In genomic region chr9:114561671-114561971, GRCm38 (mm10) we compare ENCODE assay signal across 10 mouse cellular contexts. TPM values are rescaled to one million over a fixed set of nuclear protein-coding genes. Genes with fewer than 3 reads are reported as not detected.
DNase-seq lines count a peak whose midpoint lies in the region; ATAC-seq and TF ChIP-seq lines count a peak whose summit lies in the region.
"Had no signal": no experiment of that assay in that cellular context is flagged by ENCODE, and none has a peak within 500 bp of the region (broad histone marks: within the 10 kb centered on the region; RNA-seq: fewer than 3 reads in every experiment).

No protein-coding gene starts in this region.

- H3K27me3 ChIP-seq in heart, embryonic 11.5 days (ENCODE audit: control insufficient read depth, insufficient read depth, low read length), result peaks cover 17% of the 10 kb centered on the region; the same call in 1 of the 2 replicates
- no peaks in the 10 kb centered on the region for H3K27me3 ChIP-seq in hindbrain, embryonic 10.5 days (ENCODE audit: insufficient read depth, poor library complexity, severe bottlenecking)
- H3K27me3 ChIP-seq in liver, embryonic 15.5 days, result peaks cover 91% of the 10 kb centered on the region

- H3K36me3 ChIP-seq in heart, embryonic 11.5 days (ENCODE audit: control insufficient read depth, insufficient read depth, low read length), result no peaks in the 10 kb centered on the region
- H3K36me3 ChIP-seq in ES-E14 (ENCODE audit: control insufficient read depth, insufficient read depth, low read length, poor library complexity, severe bottlenecking), result peaks cover 29% of the 10 kb centered on the region
- 0 out of 2 replicates have a peak, but pooled peaks cover 3% of the 10 kb centered on the region for H3K36me3 ChIP-seq in hindbrain, embryonic 10.5 days
- no peaks in the 10 kb centered on the region for H3K36me3 ChIP-seq in liver, embryonic 15.5 days (replicated peaks)

- DNase-seq in heart, postnatal 4 days, result no peak
- no peak for DNase-seq in ES-E14 (ENCODE audit: low read depth, low spot score)
- DNase-seq in hindbrain, embryonic 10.5 days (ENCODE audit: low spot score), result peak; percentile 58
- DNase-seq in cerebellum, postnatal 4 days (ENCODE audit: low spot score in 2 of 2), result no peak
- no peak for DNase-seq in frontal cortex, postnatal 25 days (ENCODE audit: low spot score in 2 of 2)
- DNase-seq: B cell, adult 2 months had no signal

- in situ Hi-C loops in ES-E14 (cut with MboI; ENCODE audit: low sequenced_read_pairs in 2 of 2, unreplicated experiment in 2 of 2), result no loop called here

- peak overlapping the region; percentile 50 for H3K9ac ChIP-seq in heart, embryonic 11.5 days (ENCODE audit: low read depth, low read length)
- peak overlapping the region; percentile 99 for H3K9ac ChIP-seq in ES-E14 (ENCODE audit: insufficient read depth, low read depth, low read length, poor library complexity, severe bottlenecking)
- no peak overlapping the region for H3K9ac ChIP-seq in liver, embryonic 15.5 days

- WGBS in heart, embryonic 11.5 days (ENCODE audit: insufficient replicate concordance), result 1% methylated on average over 12 of the region's 12 CpGs
- 0% methylated on average over 12 of the region's 12 CpGs for WGBS in hindbrain, embryonic 10.5 days
- WGBS in liver, embryonic 15.5 days (ENCODE audit: insufficient replicate concordance), result 3% methylated on average over 12 of the region's 12 CpGs

- H3K4me1 ChIP-seq in heart, embryonic 11.5 days (ENCODE audit: control insufficient read depth, insufficient read depth, low read length), result peaks cover 11% of the 10 kb centered on the region
- H3K4me1 ChIP-seq in ES-E14 (ENCODE audit: control insufficient read depth in 2 of 2, insufficient read depth in 2 of 2, low read length in 2 of 2, poor library complexity in 1 of 2), result peaks cover 5% of the 10 kb centered on the region in 2 experiments
- peaks cover 62% of the 10 kb centered on the region for H3K4me1 ChIP-seq in hindbrain, embryonic 10.5 days (replicated peaks)
- H3K4me1 ChIP-seq in liver, embryonic 15.5 days (replicated peaks), result peaks cover 4% of the 10 kb centered on the region; the same call in 1 of the 2 replicates

- no peak for ATAC-seq in heart, embryonic 11.5 days (replicated peaks; ENCODE audit: insufficient number of reproducible peaks, low FRiP score, low TSS enrichment)
- no peak for ATAC-seq in liver, embryonic 15.5 days (ENCODE audit: insufficient read depth)
- no peak for ATAC-seq in megakaryocyte, adult 5-6 weeks (ENCODE audit: poor library complexity, severe bottlenecking)

- peak overlapping the region; percentile 67 for H3K4me3 ChIP-seq in heart, embryonic 11.5 days (ENCODE audit: low read depth, low read length)
- peak overlapping the region; percentile 91 to 99 for H3K4me3 ChIP-seq in ES-E14 (ENCODE audit: insufficient read depth in 1 of 2, low read depth in 1 of 2, low read length in 2 of 2, poor library complexity in 1 of 2, severe bottlenecking in 1 of 2)
- peak overlapping the region; percentile 95 for H3K4me3 ChIP-seq in hindbrain, embryonic 10.5 days
- H3K4me3 ChIP-seq in liver, embryonic 15.5 days (replicated peaks), result peak overlapping the region; percentile 55

- no peaks in the 10 kb centered on the region for H3K9me3 ChIP-seq in heart, embryonic 11.5 days (replicated peaks; ENCODE audit: control insufficient read depth, low read length)
- H3K9me3 ChIP-seq in ES-E14 (ENCODE audit: control insufficient read depth, insufficient read depth, low read depth, low read length), result no peaks in the 10 kb centered on the region
- H3K9me3 ChIP-seq in hindbrain, embryonic 10.5 days, result no peaks in the 10 kb centered on the region
- H3K9me3 ChIP-seq in liver, embryonic 15.5 days (replicated peaks), result no peaks in the 10 kb centered on the region

- H3K27ac ChIP-seq in heart, embryonic 11.5 days (ENCODE audit: low read depth, low read length), result no peak overlapping the region
- peak overlapping the region; percentile 100; the same call in 1 of the 2 replicates for H3K27ac ChIP-seq in ES-E14 (ENCODE audit: insufficient read depth, low read depth, low read length, poor library complexity, severe bottlenecking)
- peak overlapping the region; percentile 100 for H3K27ac ChIP-seq in hindbrain, embryonic 10.5 days
- H3K27ac ChIP-seq in liver, embryonic 15.5 days (replicated peaks), result no peak overlapping the region

- H3K4me2 ChIP-seq in heart, embryonic 11.5 days, result peak overlapping the region; percentile 84
- peak overlapping the region; percentile 59 for H3K4me2 ChIP-seq in liver, embryonic 15.5 days

TF ChIP-seq in ES-E14, 5 proteins besides CTCF, POLR2A, EP300 and RAD21:
- TF ChIP-seq MAFK (IDR thresholded peaks at IDR 0.05; ENCODE audit: insufficient read depth, low read depth, low read length), result no peak
- TF ChIP-seq ZNF384 (IDR thresholded peaks at IDR 0.05; ENCODE audit: low read depth, low read length), result no peak
- no peak for TF ChIP-seq ZC3H11A (IDR thresholded peaks at IDR 0.05; ENCODE audit: borderline replicate concordance, low read depth, low read length)
- no peak for TF ChIP-seq CHD2 (IDR thresholded peaks at IDR 0.05; ENCODE audit: low read depth, low read length)
- no peak for TF ChIP-seq HCFC1 (IDR thresholded peaks at IDR 0.05; ENCODE audit: borderline replicate concordance, insufficient read depth, low read length)

RNA-seq across cellular contexts. Expression of gene Trim71, which starts 2.5 kb away (rescaled TPM):
- polyA plus RNA-seq in heart, embryonic 11.5 days (2014; fragmentation: Nextera tagmentation; extraction: Ambion mirVana), result 1.00 and 1.1 TPM in 2 replicates
- not detected for total RNA-seq in heart, postnatal 4 days (2021)
- 132 and 141 TPM in 2 replicates for total RNA-seq in ES-E14 (2012; rRNA removed)
- 3.8 and 8.3 TPM in 2 replicates for polyA plus RNA-seq in hindbrain, embryonic 10.5 days (2016; fragmentation: Nextera tagmentation; extraction: Ambion mirVana)
- 0.86 TPM in 2 replicates for polyA plus RNA-seq in liver, embryonic 15.5 days (2015; fragmentation: Nextera tagmentation; extraction: Ambion mirVana)
- not detected in 2 replicates for total RNA-seq in megakaryocyte, adult 5-6 weeks (2015)
- not detected in 2 replicates for total RNA-seq in megakaryocyte, adult 5-6 weeks (2017)
- polyA plus RNA-seq: large intestine, adult 2 months had no signal

RNA-seq across cellular contexts. Expression of gene C130032M10Rik, which starts 46.1 kb away (rescaled TPM):
- 0.54 and 0.90 TPM in 2 replicates for polyA plus RNA-seq in heart, embryonic 11.5 days (2014; fragmentation: Nextera tagmentation; extraction: Ambion mirVana)
- not detected for total RNA-seq in heart, postnatal 4 days (2021)
- total RNA-seq in ES-E14 (2012; rRNA removed), result 1.8 and 2.7 TPM in 2 replicates
- 0.38 and 1.9 TPM in 2 replicates for polyA plus RNA-seq in hindbrain, embryonic 10.5 days (2016; fragmentation: Nextera tagmentation; extraction: Ambion mirVana)
- polyA plus RNA-seq in liver, embryonic 15.5 days (2015; fragmentation: Nextera tagmentation; extraction: Ambion mirVana), result not detected in 2 replicates
- total RNA-seq in megakaryocyte, adult 5-6 weeks (2015), result not detected in 2 replicates
- total RNA-seq in megakaryocyte, adult 5-6 weeks (2017), result not detected in 2 replicates
- polyA plus RNA-seq: large intestine, adult 2 months had no signal

RNA-seq across cellular contexts. Expression of gene Ccr4, which starts 56.9 kb away (rescaled TPM):
- polyA plus RNA-seq in heart, embryonic 11.5 days (2014; fragmentation: Nextera tagmentation; extraction: Ambion mirVana), result not detected in 2 replicates
- total RNA-seq in heart, postnatal 4 days (2021), result not detected
- total RNA-seq in ES-E14 (2012; rRNA removed), result 1.4 and 1.8 TPM in 2 replicates
- 0.07 TPM in 1 of 2 replicates, not detected in the other for polyA plus RNA-seq in hindbrain, embryonic 10.5 days (2016; fragmentation: Nextera tagmentation; extraction: Ambion mirVana)
- not detected in 2 replicates for polyA plus RNA-seq in liver, embryonic 15.5 days (2015; fragmentation: Nextera tagmentation; extraction: Ambion mirVana)
- 0.18 TPM in 1 of 2 replicates, not detected in the other for total RNA-seq in megakaryocyte, adult 5-6 weeks (2015)
- 0.07 TPM in 1 of 2 replicates, not detected in the other for total RNA-seq in megakaryocyte, adult 5-6 weeks (2017)

Comparison
In these comparisons a context has a peak if more than half of its experiments do, and no peak if none do; other contexts are left out.
1. H3K27ac ChIP-seq: peak in ES-E14 (single experiment) and hindbrain, embryonic 10.5 days (single experiment); none in heart, embryonic 11.5 days (single experiment) and liver, embryonic 15.5 days (single experiment).
2. RNA of gene Trim71, which starts 2.5 kb away (total RNA-seq): 132 to 141 TPM in ES-E14; not detected in heart, postnatal 4 days and not detected in megakaryocyte, adult 5-6 weeks; every median in the first group is over 100 times any median in the second.
3. Peak in every context shown above with its lines, with median percentiles within 50 percentile points of each other: H3K4me3 ChIP-seq.